ENCODE assay signal across 9 mouse cellular contexts in the genomic region with DNA sequence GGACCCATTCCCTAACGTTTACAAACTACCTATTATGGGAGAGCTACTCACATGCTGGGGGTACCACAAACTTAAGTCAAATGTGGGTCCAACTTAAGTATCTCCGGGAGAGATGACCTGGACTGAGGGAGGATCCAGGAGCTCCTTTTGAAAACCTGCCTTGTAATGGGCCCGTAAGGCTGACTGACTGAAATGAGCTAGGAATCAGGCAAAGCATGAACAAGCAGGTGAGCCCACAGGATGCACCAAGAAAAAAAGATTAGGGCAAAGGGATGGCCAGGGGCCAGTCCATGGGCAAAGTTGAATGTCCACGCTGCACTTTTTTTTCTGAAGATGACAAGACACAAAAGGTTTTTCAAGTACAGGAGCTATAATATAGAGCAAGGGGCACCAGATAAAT. TPM values are rescaled to one million over a fixed set of nuclear protein-coding genes. Genes with fewer than 3 reads are reported as not detected.
DNase-seq lines count a peak whose midpoint lies in the region; ATAC-seq and TF ChIP-seq lines count a peak whose summit lies in the region.
"Had no signal": no experiment of that assay in that cellular context is flagged by ENCODE, and none has a peak within 500 bp of the region (broad histone marks: within the 10 kb centered on the region; RNA-seq: fewer than 3 reads in every experiment).

No protein-coding gene starts in this region.

- peaks cover 5% of the 10 kb centered on the region for H3K36me3 ChIP-seq in embryonic facial prominence, embryonic 11.5 days (replicated peaks; ENCODE audit: control insufficient read depth, insufficient read depth, low read depth, low read length)
- H3K36me3 ChIP-seq in hindbrain, embryonic 12.5 days: peaks cover 13% of the 10 kb centered on the region
- peaks cover 4% of the 10 kb centered on the region for H3K36me3 ChIP-seq in liver, adult 2 months (ENCODE audit: control insufficient read depth, insufficient read depth, low read length)
- peaks cover 12% of the 10 kb centered on the region for H3K36me3 ChIP-seq in stomach, embryonic 15.5 days

- peak overlapping the region; percentile 78 for H3K4me2 ChIP-seq in embryonic facial prominence, embryonic 11.5 days (ENCODE audit: low read depth, low read length)
- H3K4me2 ChIP-seq in hindbrain, embryonic 12.5 days (replicated peaks): peak overlapping the region; percentile 79
- H3K4me2 ChIP-seq in stomach, embryonic 15.5 days: peak overlapping the region; percentile 87

- no peak for ATAC-seq in embryonic facial prominence, embryonic 11.5 days (replicated peaks; ENCODE audit: insufficient number of reproducible peaks, low FRiP score, low TSS enrichment, low read depth)
- no peak for ATAC-seq in hindbrain, embryonic 12.5 days (ENCODE audit: low FRiP score)
- no peak for ATAC-seq in stomach, embryonic 15.5 days (ENCODE audit: insufficient read depth, low FRiP score, low read depth)

- H3K27ac ChIP-seq in left cerebral cortex, adult 2 months: peak overlapping the region; percentile 96
- no peak overlapping the region; the same call in 1 of the 2 replicates for H3K27ac ChIP-seq in embryonic facial prominence, embryonic 11.5 days (replicated peaks; ENCODE audit: low read depth, low read length)
- H3K27ac ChIP-seq in hindbrain, embryonic 12.5 days: peak overlapping the region; percentile 90; the same call in 1 of the 2 replicates
- no peak overlapping the region for H3K27ac ChIP-seq in liver, adult 2 months (replicated peaks; ENCODE audit: insufficient read depth, low read depth, low read length)
- H3K27ac ChIP-seq in stomach, embryonic 15.5 days: peak overlapping the region; percentile 94

- H3K9ac ChIP-seq in embryonic facial prominence, embryonic 11.5 days (replicated peaks; ENCODE audit: low read length): peak overlapping the region; percentile 92
- peak overlapping the region; percentile 79 for H3K9ac ChIP-seq in hindbrain, embryonic 12.5 days
- no peak overlapping the region for H3K9ac ChIP-seq in liver, adult 2 months (ENCODE audit: low read depth, low read length)
- peak overlapping the region; percentile 88; the same call in 1 of the 2 replicates for H3K9ac ChIP-seq in stomach, embryonic 15.5 days

- H3K4me1 ChIP-seq in embryonic facial prominence, embryonic 11.5 days (ENCODE audit: control insufficient read depth, insufficient read depth, low read length): no peaks in the 10 kb centered on the region
- H3K4me1 ChIP-seq in hindbrain, embryonic 12.5 days: peaks cover 19% of the 10 kb centered on the region
- H3K4me1 ChIP-seq in liver, adult 2 months (ENCODE audit: control insufficient read depth, insufficient read depth, low read length): peaks cover 8% of the 10 kb centered on the region
- peaks cover 15% of the 10 kb centered on the region for H3K4me1 ChIP-seq in stomach, embryonic 15.5 days

- 10% methylated on average over 4 of the region's 4 CpGs for WGBS in embryonic facial prominence, embryonic 11.5 days
- WGBS in hindbrain, embryonic 12.5 days: 9% methylated on average over 4 of the region's 4 CpGs
- 11% methylated on average over 4 of the region's 4 CpGs for WGBS in liver, adult 2 months
- 8% methylated on average over 4 of the region's 4 CpGs for WGBS in stomach, embryonic 15.5 days

- intact Hi-C loops in left cerebral cortex, adult 2 months (cut with DNase I): no loop called here
- intact Hi-C loops in left cerebral cortex, postnatal 25 days (cut with DNase I): no loop called here

- no peak for DNase-seq in left cerebral cortex, adult 2 months (ENCODE audit: extremely low spot score in 1 of 2, low spot score in 2 of 2)
- no peak for DNase-seq in left cerebral cortex, postnatal 25 days (ENCODE audit: low spot score in 2 of 2)
- peak; percentile 8 for DNase-seq in embryonic facial prominence, embryonic 11.5 days (ENCODE audit: low spot score)
- DNase-seq in liver, adult 2 months (ENCODE audit: extremely low read depth, low read depth, low spot score): peak; percentile 24
- DNase-seq in adrenal gland, postnatal 25 days: no peak
- no peak for DNase-seq in ovary, postnatal 36 days (ENCODE audit: low spot score)

- no peak for TF ChIP-seq CTCF in left cerebral cortex, adult 2 months (IDR thresholded peaks at IDR 0.05)
- TF ChIP-seq CTCF in liver, adult 2 months (IDR thresholded peaks at IDR 0.05; ENCODE audit: low read depth, low read length): no peak

- no peaks in the 10 kb centered on the region for H3K79me2 ChIP-seq in liver, adult 2 months (ENCODE audit: control insufficient read depth, insufficient read depth, low read length)

- TF ChIP-seq POLR2A in liver, adult 2 months (IDR thresholded peaks at IDR 0.05; ENCODE audit: extremely low read depth, insufficient read depth, low read length): no peak

- H3K4me3 ChIP-seq in left cerebral cortex, adult 2 months: peak overlapping the region; percentile 73
- H3K4me3 ChIP-seq in embryonic facial prominence, embryonic 11.5 days (ENCODE audit: low read depth, low read length): peak overlapping the region; percentile 80
- H3K4me3 ChIP-seq in hindbrain, embryonic 12.5 days: peak overlapping the region; percentile 63
- no peak overlapping the region for H3K4me3 ChIP-seq in liver, adult 2 months (ENCODE audit: insufficient read depth, low read depth, low read length)
- peak overlapping the region; percentile 92 for H3K4me3 ChIP-seq in stomach, embryonic 15.5 days (replicated peaks)

- no peaks in the 10 kb centered on the region for H3K27me3 ChIP-seq in embryonic facial prominence, embryonic 11.5 days (ENCODE audit: control insufficient read depth, insufficient read depth, low read length)
- no peaks in the 10 kb centered on the region for H3K27me3 ChIP-seq in hindbrain, embryonic 12.5 days
- H3K27me3 ChIP-seq in liver, adult 2 months (ENCODE audit: control insufficient read depth, insufficient read depth, low read length): no peaks in the 10 kb centered on the region
- H3K27me3 ChIP-seq in stomach, embryonic 15.5 days (replicated peaks): no peaks in the 10 kb centered on the region

- no peaks in the 10 kb centered on the region for H3K9me3 ChIP-seq in embryonic facial prominence, embryonic 11.5 days (replicated peaks; ENCODE audit: control insufficient read depth, low read length)
- no peaks in the 10 kb centered on the region for H3K9me3 ChIP-seq in hindbrain, embryonic 12.5 days (replicated peaks)
- H3K9me3 ChIP-seq in stomach, embryonic 15.5 days: no peaks in the 10 kb centered on the region

RNA-seq across cellular contexts. Expression of a gene that starts 1.1 kb away (rescaled TPM):
- total RNA-seq in left cerebral cortex, adult 2 months (2021): 10 to 100 TPM; 40.0 to 42.4 TPM
- total RNA-seq in left cerebral cortex, postnatal 25 days (2021): 10 to 100 TPM; 45.3 to 48.6 TPM
- 143 and 145 TPM in 2 replicates for polyA plus RNA-seq in embryonic facial prominence, embryonic 11.5 days (2014; fragmentation: Nextera tagmentation; extraction: Ambion mirVana)
- 91.0 and 93.0 TPM in 2 replicates for polyA plus RNA-seq in hindbrain, embryonic 12.5 days (2016; fragmentation: Nextera tagmentation; extraction: Ambion mirVana)
- total RNA-seq in liver, adult 2 months (2014; rRNA removed): 1.8 and 2.6 TPM in 2 replicates
- polyA plus RNA-seq in liver, adult 2 months (2012; rRNA removed): 1.0 and 1.1 TPM in 2 replicates
- 64.9 and 67.8 TPM in 2 replicates for polyA plus RNA-seq in stomach, embryonic 15.5 days (2015; fragmentation: Nextera tagmentation; extraction: Ambion mirVana)
- total RNA-seq in adrenal gland, postnatal 25 days (2021): 30.5 and 41.3 TPM in 2 replicates

RNA-seq across cellular contexts. Expression of a gene that starts 19.5 kb away (rescaled TPM):
- not detected for total RNA-seq in left cerebral cortex, adult 2 months (2021)
- not detected for total RNA-seq in left cerebral cortex, postnatal 25 days (2021)
- polyA plus RNA-seq in embryonic facial prominence, embryonic 11.5 days (2014; fragmentation: Nextera tagmentation; extraction: Ambion mirVana): not detected in 2 replicates
- not detected in 2 replicates for polyA plus RNA-seq in hindbrain, embryonic 12.5 days (2016; fragmentation: Nextera tagmentation; extraction: Ambion mirVana)
- total RNA-seq in liver, adult 2 months (2014; rRNA removed): not detected in 2 replicates
- polyA plus RNA-seq in liver, adult 2 months (2012; rRNA removed): not detected in 2 replicates
- polyA plus RNA-seq in stomach, embryonic 15.5 days (2015; fragmentation: Nextera tagmentation; extraction: Ambion mirVana): 0.37 TPM in 1 of 2 replicates, not detected in the other
- not detected in 2 replicates for total RNA-seq in adrenal gland, postnatal 25 days (2021)
- total RNA-seq: neutrophil, adult 5-6 weeks had no signal

RNA-seq across cellular contexts. Expression of a gene that starts 37.0 kb away (rescaled TPM):
- under 1 TPM; 0.32 to 0.63 TPM for total RNA-seq in left cerebral cortex, adult 2 months (2021)
- total RNA-seq in left cerebral cortex, postnatal 25 days (2021): not detected
- 0.11 TPM in 1 of 2 replicates, not detected in the other for polyA plus RNA-seq in embryonic facial prominence, embryonic 11.5 days (2014; fragmentation: Nextera tagmentation; extraction: Ambion mirVana)
- polyA plus RNA-seq in hindbrain, embryonic 12.5 days (2016; fragmentation: Nextera tagmentation; extraction: Ambion mirVana): not detected in 2 replicates
- not detected in 2 replicates for total RNA-seq in liver, adult 2 months (2014; rRNA removed)
- polyA plus RNA-seq in liver, adult 2 months (2012; rRNA removed): 0.11 TPM in 1 of 2 replicates, not detected in the other
- polyA plus RNA-seq in stomach, embryonic 15.5 days (2015; fragmentation: Nextera tagmentation; extraction: Ambion mirVana): not detected in 2 replicates
- 0.39 TPM in 1 of 2 replicates, not detected in the other for total RNA-seq in adrenal gland, postnatal 25 days (2021)

Comparison
In these comparisons a context has a peak if more than half of its experiments do, and no peak if none do; other contexts are left out.
1. DNase-seq: peak in embryonic facial prominence, embryonic 11.5 days (single experiment) and liver, adult 2 months (single experiment); none in left cerebral cortex, adult 2 months (0 of 2), left cerebral cortex, postnatal 25 days (0 of 2), adrenal gland, postnatal 25 days (single experiment) and ovary, postnatal 36 days (single experiment).
2. H3K27ac ChIP-seq: peak in left cerebral cortex, adult 2 months (single experiment), hindbrain, embryonic 12.5 days (single experiment) and stomach, embryonic 15.5 days (single experiment); none in embryonic facial prominence, embryonic 11.5 days (single experiment) and liver, adult 2 months (single experiment).
3. Peak in every context shown above with its lines, with median percentiles within 50 percentile points of each other: H3K4me2 ChIP-seq.